Mouse (Mus musculus): ENCODE results near the gene Dscam.

DNA sequence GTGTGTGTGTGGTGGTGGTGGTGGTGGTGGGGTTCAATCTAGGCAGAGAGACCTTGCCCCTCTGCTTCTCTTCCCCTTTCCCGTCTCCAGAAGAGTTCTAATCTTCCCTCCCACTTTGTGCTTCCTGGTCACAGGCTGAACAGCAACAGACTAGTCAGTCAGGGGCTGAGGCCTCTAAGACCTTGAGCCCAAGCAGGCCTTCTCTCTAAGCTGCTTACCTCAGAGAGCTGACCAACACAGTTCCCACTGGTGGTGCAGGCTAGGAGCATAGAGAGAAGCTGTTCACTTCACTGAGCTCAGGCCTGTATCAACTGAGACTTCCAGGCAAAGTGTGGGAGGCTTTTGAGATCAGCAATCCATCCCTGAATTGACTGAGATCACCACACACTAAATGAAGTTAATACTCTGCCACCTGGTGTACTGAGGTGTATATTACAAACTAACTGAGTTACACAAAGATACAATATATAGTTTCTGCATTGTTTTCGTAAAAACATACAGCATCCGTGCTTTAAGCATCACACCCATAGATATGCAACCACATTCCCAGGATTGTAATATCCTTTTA is 153.3 kb downstream of the Dscam start:
- no peak for TF ChIP-seq CTCF (IDR thresholded peaks at IDR 0.05; ENCODE audit: extremely low read depth, insufficient read length, insufficient replicate concordance, low read depth, low read length)
- no peak for TF ChIP-seq POLR2A (IDR thresholded peaks at IDR 0.05; ENCODE audit: low read depth, low read length)
